Mouse (Mus musculus) CH12.LX (cell line): ENCODE measurements at regions not wholly inside any gene's neighbourhood (a gene's known extent, or its start where the extent isn't known, plus 50 kb on each side); places are given as distances from the start of the nearest gene placed in this dataset.
A peak's percentile ranks its signal among the peaks of the same experiment; 100 is the strongest.

ENCODE experiments used
- DNase-seq: peaks from one replicate; pipeline ENCODE4 v3.0.0-alpha.2; 2013; ENCODE audit errors: extremely low read depth
- H3K27ac ChIP-seq: 2 replicates; pipeline ENCODE4 v1.5.1; 2012; ENCODE audit warnings: low read depth, mild to moderate bottlenecking, control low read depth, moderate library complexity; ENCODE audit not compliant: insufficient read depth
- H3K27me3 ChIP-seq: replicated peaks from 2 replicates; pipeline ENCODE3; 2012; ENCODE audit warnings: inconsistent platforms
- H3K36me3 ChIP-seq, 2 experiments: replicated peaks in 1 of 2; 2 replicates each; pipeline versions ENCODE3 to v1.6.1; 2012; ENCODE audit warnings: inconsistent platforms in 1 of 2, low read length in 1 of 2, mild to moderate bottlenecking in 1 of 2, mixed read lengths in 1 of 2, moderate library complexity in 1 of 2; ENCODE audit not compliant: control insufficient read depth in 1 of 2, insufficient read depth in 1 of 2
- H3K4me1 ChIP-seq, 2 experiments: 2 replicates each; pipeline ENCODE4 v1.6.1; 2012; ENCODE audit warnings: inconsistent platforms in 1 of 2, moderate library complexity in 1 of 2; ENCODE audit not compliant: insufficient read depth in 2 of 2, control insufficient read depth in 1 of 2
- H3K4me2 ChIP-seq: 2 replicates; pipeline ENCODE4 v1.6.1; 2012; ENCODE audit warnings: low read depth, mild to moderate bottlenecking, control low read depth; ENCODE audit not compliant: poor library complexity, insufficient read depth, severe bottlenecking
- H3K4me3 ChIP-seq, 3 experiments: fragments of 150-350 bp in 1 of 3; sonication (generic) in 1 of 3; replicated peaks in 1 of 3; 2 replicates each; pipeline versions ENCODE3 to v1.5.1; 2011 to 2012; ENCODE audit warnings: low read depth in 2 of 3, low read length in 2 of 3, mild to moderate bottlenecking in 2 of 3, moderate library complexity in 2 of 3, control low read depth in 1 of 3, improper control_type of control experiment in 1 of 3, inconsistent platforms in 1 of 3, mixed read lengths in 1 of 3; ENCODE audit not compliant: poor library complexity in 1 of 3
- H3K79me2 ChIP-seq: replicated peaks from 2 replicates; pipeline ENCODE4 v1.6.1; 2012; ENCODE audit warnings: mild to moderate bottlenecking, moderate library complexity; ENCODE audit not compliant: control insufficient read depth, poor library complexity, insufficient read depth, severe bottlenecking; ENCODE audit errors: extremely low read depth
- H3K9ac ChIP-seq: 2 replicates; pipeline ENCODE4 v1.6.1; 2012; ENCODE audit warnings: low read depth, mild to moderate bottlenecking, control low read depth, moderate library complexity; ENCODE audit not compliant: insufficient read depth
- H3K9me3 ChIP-seq: replicated peaks from 2 replicates; pipeline ENCODE3; 2012; ENCODE audit warnings: low read length, inconsistent platforms, mixed read lengths
- CHD1 ChIP-seq: IDR thresholded peaks from 2 replicates; pipeline ENCODE4 v1.6.1; 2012; ENCODE audit warnings: low read depth, low read length, improper control_type of control experiment, inconsistent platforms
- CTCF ChIP-seq, 2 experiments: IDR thresholded peaks in 1 of 2; conservative IDR thresholded peaks in 1 of 2; 2 replicates each; pipeline ENCODE4 v1.5.1; 2011 to 2012; ENCODE audit warnings: low read depth in 2 of 2, low read length in 2 of 2, improper control_type of control experiment in 1 of 2, inconsistent platforms in 1 of 2, mild to moderate bottlenecking in 1 of 2, moderate library complexity in 1 of 2
- ELF1 ChIP-seq: IDR thresholded peaks from 2 replicates; pipeline ENCODE4 v1.6.1; 2014; ENCODE audit warnings: low read depth, mild to moderate bottlenecking, inconsistent platforms, low read length, improper control_type of control experiment
- EP300 ChIP-seq: IDR thresholded peaks from 2 replicates; pipeline ENCODE4 v1.6.1; 2011; ENCODE audit warnings: low read length, improper control_type of control experiment
- ETS1 ChIP-seq: conservative IDR thresholded peaks from 2 replicates; pipeline ENCODE4 v1.6.1; 2012; ENCODE audit warnings: low read depth, mild to moderate bottlenecking, inconsistent platforms, low read length, improper control_type of control experiment, moderate library complexity
- JUND ChIP-seq: conservative IDR thresholded peaks from 2 replicates; pipeline ENCODE4 v1.6.1; 2011; ENCODE audit warnings: low read depth, low read length, improper control_type of control experiment
- KAT2A ChIP-seq: IDR thresholded peaks from 2 replicates; pipeline ENCODE4 v1.6.1; 2012; ENCODE audit warnings: low read length, improper control_type of control experiment, inconsistent platforms; ENCODE audit not compliant: insufficient replicate concordance
- MYC ChIP-seq: IDR thresholded peaks from 2 replicates; pipeline ENCODE4 v1.6.1; 2011; ENCODE audit warnings: low read depth, mild to moderate bottlenecking, improper control_type of control experiment, low read length
- POLR2A ChIP-seq: IDR thresholded peaks from 2 replicates; pipeline ENCODE4 v1.6.1; 2011; ENCODE audit warnings: low read depth, mild to moderate bottlenecking, improper control_type of control experiment, low read length
- SMC3 ChIP-seq: IDR thresholded peaks from 2 replicates; pipeline ENCODE4 v1.6.1; 2011; ENCODE audit warnings: low read depth, low read length, improper control_type of control experiment
- USF2 ChIP-seq: conservative IDR thresholded peaks from 2 replicates; pipeline ENCODE4 v1.6.1; 2011; ENCODE audit warnings: low read depth, low read length, improper control_type of control experiment
- ZKSCAN1 ChIP-seq: IDR thresholded peaks from 2 replicates; pipeline ENCODE4 v1.6.1; 2012; ENCODE audit warnings: low read depth, inconsistent platforms, low read length, improper control_type of control experiment, borderline replicate concordance
- dilution Hi-C: fragments of 300-500 bp; cut with MboI; formaldehyde crosslinking; loops from 2 replicates; pipeline ENCODE4 v1.14.3; 2020; ENCODE audit warnings: low sequenced_read_pairs; ENCODE audit not compliant: extremely low pct_unique_long_range_greater_than_20kb, extremely low pct_ligation_motif_present
- in situ Hi-C: fragments of 300-500 bp; cut with MboI; formaldehyde crosslinking; loops from 3 replicates; pipeline ENCODE4 v1.14.3; 2019; ENCODE audit warnings: low sequenced_read_pairs, low pct_ligation_motif_present, low pct_unique_long_range_greater_than_20kb, mixed read lengths

DNA sequence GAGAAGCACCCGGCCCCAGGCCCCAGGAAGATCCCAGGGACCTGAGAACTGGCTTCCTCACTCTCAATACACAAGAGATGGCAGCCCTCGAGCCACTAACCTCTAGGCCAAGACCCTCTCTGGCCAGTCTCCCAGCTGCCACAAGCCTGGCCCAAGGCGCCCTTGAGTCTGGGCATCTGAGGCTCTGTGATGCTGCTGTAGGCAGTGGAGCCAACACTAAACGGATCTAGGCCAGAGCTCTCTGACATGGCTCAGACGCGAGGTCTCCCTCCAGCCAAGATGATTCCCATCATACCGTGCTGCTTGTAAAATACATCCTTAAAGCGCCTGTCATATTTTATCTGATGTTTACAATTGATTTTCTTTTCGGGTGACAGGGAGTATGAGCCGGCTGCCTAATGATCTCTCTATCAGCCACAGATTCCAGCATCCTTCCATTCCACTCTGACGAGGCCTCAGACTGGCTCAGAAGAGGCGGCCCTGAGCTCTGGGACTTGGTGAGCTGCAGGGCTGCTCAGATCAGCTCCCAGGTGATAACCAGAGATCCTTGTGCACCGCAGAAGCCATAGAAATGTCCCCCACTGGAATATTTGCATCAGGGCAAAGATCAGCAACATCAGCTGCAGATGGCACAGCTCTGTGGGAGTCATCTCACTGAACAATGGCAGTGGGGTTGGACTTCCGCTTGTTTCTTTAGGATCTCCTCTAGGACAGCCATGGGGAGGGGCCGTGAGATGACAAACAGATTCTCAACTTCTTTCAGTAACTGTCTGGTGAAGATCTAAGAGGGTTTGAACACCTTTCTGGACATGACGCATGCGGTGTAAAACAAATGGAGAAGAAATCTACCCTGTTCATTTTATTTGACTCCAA, 60.1 kb upstream of the Zfp423 start:
- H3K79me2 ChIP-seq = no peaks in the 10 kb centered on the region
- no peak overlapping the region for H3K4me3 ChIP-seq
- no peaks in the 10 kb centered on the region for H3K27me3 ChIP-seq
- no peak overlapping the region for H3K4me2 ChIP-seq
- TF ChIP-seq CHD1 (no peak), KAT2A (no peak), EP300 (no peak), SMC3 (no peak)
- TF ChIP-seq, all 38 proteins: peak for 0
- dilution Hi-C loops (no loop called here), in situ Hi-C loops (loop anchor here (10.0 kb wide), 2 partner anchors 115 to 425 kb away; no protein-coding TSS in a partner anchor)
- Histone ChIP-seq H3K4me1 (no peaks in the 10 kb centered on the region), H3K9me3 (peaks cover 8% of the 10 kb centered on the region), H3K27ac (no peak overlapping the region), H3K36me3 (no peaks in the 10 kb centered on the region), H3K9ac (no peak overlapping the region)
- DNase-seq = no peak

DNA sequence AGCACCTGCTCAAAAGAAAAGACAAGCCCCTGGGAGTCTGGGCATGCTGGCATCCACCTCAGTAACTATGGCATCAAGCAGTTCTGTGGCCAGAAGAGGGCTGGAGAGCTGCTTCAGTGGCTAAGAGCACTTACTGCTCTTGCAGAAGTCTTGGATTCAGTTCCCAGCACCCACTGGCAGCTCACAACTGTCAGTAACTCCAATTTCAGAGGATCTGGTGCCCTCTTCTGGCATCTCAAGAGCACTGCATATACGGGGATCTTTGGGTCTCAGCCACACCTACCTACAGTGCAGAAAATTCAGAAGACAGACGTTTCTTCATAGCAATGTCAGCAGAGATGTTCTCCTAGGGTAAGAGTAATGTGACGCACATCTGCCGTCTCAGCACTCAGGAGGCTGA, 59.1 kb upstream of the Zfp423 start:
- Histone ChIP-seq H3K4me3 (no peak overlapping the region), H3K4me2 (no peak overlapping the region), H3K27ac (no peak overlapping the region), H3K9ac (no peak overlapping the region), H3K36me3 (no peaks in the 10 kb centered on the region), H3K27me3 (no peaks in the 10 kb centered on the region), H3K79me2 (no peaks in the 10 kb centered on the region), H3K4me1 (no peaks in the 10 kb centered on the region), H3K9me3 (peaks cover 8% of the 10 kb centered on the region)
- DNase-seq = no peak
- dilution Hi-C loops = no loop called here
- in situ Hi-C loops = no loop called here
- TF ChIP-seq ZKSCAN1 (no peak), USF2 (no peak), JUND (no peak), CTCF (conservative IDR thresholded peaks at IDR 0.05 in 1 of 2, IDR thresholded peaks at IDR 0.05 in 1 of 2; ENCODE audit: low read depth in 2 of 2, low read length in 2 of 2) (peak in 1 of 2 experiments; percentile 12; a peak in 1 of 4 replicates), ETS1 (no peak)

DNA sequence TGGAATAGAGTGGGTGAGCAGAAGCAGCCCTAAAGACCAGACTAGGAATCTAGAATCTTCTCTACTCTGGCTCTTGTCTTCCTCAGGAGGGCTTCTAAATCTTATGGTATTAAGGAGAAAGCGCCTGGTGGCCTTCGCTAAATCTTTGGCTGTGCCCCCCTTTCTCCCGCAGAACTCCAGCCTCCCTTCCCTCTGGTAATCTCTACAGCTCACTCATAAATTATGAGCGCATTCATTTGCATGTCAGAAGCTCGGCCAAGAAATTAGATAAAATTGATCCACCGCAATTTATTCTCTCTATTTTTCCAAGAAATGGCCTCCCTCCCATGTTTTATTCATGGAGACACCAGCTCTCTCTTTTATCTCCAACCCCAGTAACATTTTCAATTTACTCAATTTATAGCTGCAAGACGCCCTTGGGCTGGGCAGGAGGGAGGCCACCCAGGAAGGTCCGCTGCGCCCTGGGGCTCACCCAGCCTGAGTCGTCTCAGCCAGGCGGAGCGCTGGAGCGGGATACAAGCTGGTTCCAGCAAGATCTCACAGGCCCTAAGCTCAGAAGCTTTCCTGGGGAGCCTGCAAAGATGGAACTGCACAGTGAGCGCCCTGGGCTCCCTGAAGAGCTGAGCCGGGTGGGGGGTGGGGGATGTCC, 52.9 kb upstream of the Zfp423 start:
- TF ChIP-seq POLR2A (no peak), ELF1 (no peak), MYC (no peak)
- no peak overlapping the region for H3K9ac ChIP-seq
- H3K27me3 ChIP-seq = no peaks in the 10 kb centered on the region
- DNase-seq = no peak
- no peaks in the 10 kb centered on the region for H3K79me2 ChIP-seq
- H3K4me2 ChIP-seq = no peak overlapping the region
- no peak overlapping the region for H3K27ac ChIP-seq
- in situ Hi-C loops = no loop called here
- H3K9me3 ChIP-seq = peaks cover 2% of the 10 kb centered on the region
- dilution Hi-C loops = no loop called here
- H3K36me3 ChIP-seq = no peaks in the 10 kb centered on the region
- H3K4me1 ChIP-seq = peaks cover 0 to 7% of the 10 kb centered on the region in 2 experiments; a peak in 2 of 4 replicates
- H3K4me3 ChIP-seq = no peak overlapping the region
